Mouse (Mus musculus) left cerebral cortex, postnatal 4 days (tissue): Measurements from ENCODE around the gene Tnrc6b. TPM values are rescaled to one million over a fixed set of nuclear protein-coding genes. Genes with fewer than 3 reads are reported as not detected.
A peak's percentile ranks its signal among the peaks of the same experiment; 100 is the strongest.

Source experiments
- DNase-seq: peaks from one replicate; pipeline ENCODE4 v3.0.0-alpha.2; 2022
- intact Hi-C: fragments of 180-260 bp; cut with DNase I; formaldehyde crosslinking; loops from one replicate; pipeline ENCODE4 v1.15.1; 2025
- total RNA-seq, 2 experiments: library from RNA; stranded (reverse); gene quantifications; 2 replicates each; pipeline ENCODE4 v1.2.3; 2021

Tnrc6b gene
- 100 to 1,000 TPM; 145 to 146 TPM for total RNA-seq

DNA sequence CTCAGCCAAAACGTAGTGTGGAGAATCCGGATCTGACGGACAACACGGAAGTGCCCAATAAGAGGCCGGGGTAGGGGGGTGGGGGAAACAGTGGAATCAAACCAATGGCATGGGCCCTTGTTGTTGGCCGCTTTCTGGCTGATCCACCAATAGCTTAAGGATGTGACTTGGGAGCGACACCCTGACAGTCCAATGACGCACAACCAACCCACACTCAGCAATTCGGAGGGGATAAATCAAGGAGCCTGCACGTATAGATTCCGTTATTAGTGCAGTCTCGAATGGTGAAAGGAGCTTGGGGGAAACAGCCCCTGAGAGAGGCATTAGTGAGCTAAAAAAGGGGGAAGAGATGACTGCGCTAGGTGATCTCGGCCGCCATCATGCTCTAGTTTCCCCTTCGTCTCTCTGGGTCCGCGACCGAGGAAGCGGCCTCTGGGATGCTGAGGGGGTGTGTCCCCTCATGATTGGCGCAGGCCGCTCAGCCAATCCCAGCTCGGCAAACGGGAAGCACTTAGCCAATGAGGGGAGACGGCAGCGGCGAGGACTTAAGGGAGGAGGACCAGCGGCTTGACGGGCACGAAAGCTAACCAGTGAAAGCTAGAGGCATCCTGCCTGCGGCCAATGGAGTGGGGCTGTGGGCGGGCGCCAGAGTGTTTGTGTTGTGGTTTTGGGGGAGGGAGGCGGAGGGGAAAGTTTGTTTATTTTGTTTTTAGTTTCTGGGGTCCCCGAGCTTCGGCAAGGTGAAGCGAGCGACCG is at the start of gene Tnrc6b:
Gene Tnrc6b, plus strand, starts transcription at position 706 of the 756 bp plus-strand sequence.
- intact Hi-C loops = loop anchor here (5.0 kb wide), 1 partner anchor 87 kb away; no protein-coding TSS in a partner anchor
- DNase-seq = peak; percentile 99

DNA sequence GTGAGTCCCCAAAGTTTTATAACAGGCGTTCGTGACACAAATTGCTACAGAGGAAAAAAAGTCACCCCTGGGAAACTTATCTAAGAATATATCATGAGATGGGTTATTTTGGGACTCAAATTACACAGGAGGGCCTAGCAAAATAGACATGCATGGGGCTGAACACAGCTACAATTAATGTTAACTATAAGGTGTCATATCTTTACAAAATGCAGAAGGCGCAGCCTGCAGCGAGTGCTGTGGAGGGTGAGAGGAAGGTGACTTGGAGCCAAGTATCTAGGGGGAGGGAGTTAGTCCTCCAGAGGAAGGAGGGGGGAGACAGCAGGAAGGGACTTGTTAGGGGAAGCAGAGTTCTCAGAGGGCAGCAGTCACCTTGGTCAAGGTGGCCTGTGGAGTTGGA is 46.7 kb upstream of the Tnrc6b start:
- intact Hi-C loops = no loop called here
- no peak for DNase-seq

DNA sequence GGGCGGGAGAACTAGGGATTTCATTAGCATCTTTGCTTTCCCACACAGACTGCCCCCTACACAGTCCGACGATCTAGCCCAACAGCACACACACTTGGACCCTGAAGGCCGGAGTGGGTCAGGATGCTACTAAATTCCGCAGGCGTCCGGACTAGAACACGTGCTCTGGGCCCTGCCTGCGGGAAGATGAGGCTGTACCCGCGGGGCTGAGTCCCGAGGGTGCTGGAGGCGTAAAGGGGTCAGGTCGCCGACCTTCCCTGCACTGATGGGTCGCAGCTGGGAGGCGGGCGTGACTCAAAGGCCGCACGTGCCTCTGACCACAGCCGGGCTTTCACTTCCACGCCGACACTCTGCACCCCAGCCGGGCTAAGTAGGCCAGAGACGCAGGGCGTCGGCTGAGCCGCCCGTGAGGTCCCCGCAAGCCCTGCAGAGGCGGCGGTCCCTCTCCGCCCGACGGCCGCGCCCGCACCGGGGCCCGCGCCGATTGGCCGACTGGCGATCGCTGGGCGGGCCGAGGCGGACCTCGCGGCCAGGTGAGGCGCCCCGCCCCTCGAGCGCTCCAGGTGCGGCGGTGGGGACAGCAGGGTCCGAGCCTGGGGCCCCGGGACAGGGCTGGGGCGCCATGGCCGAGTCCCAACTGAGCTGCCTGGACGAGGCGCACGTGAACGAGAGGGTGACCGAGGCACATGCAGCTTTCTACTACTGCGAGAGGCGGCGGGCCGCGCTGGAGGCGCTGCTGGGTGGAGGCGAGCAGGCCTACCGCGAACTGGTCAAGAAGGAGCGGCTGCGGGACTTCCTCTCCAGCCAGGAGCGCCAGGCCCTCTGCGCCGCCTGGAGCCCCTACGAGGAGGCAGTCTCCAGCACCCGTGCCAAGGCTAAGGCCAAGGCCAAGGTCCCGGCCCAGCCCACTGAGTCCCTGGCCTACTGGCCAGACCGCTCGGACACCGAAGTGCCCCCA is 39.5 kb upstream of the Tnrc6b start, which contains the start of gene Fam83f:
Gene Fam83f, plus strand, starts transcription at position 553 of the 958 bp plus-strand sequence.
- no peak for DNase-seq
- intact Hi-C loops = no loop called here

DNA sequence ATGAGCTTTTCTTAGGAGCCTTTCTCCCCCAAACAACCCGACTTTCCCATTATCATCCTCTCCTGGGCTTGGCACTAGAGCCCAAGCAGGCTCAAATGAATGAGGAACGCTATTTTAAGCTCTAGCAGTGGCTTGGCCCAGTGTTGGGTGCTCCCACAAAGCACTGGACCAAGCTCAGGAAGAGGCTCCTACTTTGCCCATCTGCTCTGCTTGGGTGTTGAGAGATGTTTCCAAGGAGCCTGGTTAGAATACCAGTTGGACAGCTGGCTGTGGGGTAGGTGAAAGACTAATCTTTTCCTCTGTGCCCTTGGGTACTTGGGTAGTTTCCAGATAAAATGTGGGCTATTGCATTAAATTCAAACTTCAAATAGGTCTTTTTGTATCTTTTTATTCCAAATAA is 38.3 kb upstream of the Tnrc6b start:
- DNase-seq = no peak
- intact Hi-C loops = no loop called here

DNA sequence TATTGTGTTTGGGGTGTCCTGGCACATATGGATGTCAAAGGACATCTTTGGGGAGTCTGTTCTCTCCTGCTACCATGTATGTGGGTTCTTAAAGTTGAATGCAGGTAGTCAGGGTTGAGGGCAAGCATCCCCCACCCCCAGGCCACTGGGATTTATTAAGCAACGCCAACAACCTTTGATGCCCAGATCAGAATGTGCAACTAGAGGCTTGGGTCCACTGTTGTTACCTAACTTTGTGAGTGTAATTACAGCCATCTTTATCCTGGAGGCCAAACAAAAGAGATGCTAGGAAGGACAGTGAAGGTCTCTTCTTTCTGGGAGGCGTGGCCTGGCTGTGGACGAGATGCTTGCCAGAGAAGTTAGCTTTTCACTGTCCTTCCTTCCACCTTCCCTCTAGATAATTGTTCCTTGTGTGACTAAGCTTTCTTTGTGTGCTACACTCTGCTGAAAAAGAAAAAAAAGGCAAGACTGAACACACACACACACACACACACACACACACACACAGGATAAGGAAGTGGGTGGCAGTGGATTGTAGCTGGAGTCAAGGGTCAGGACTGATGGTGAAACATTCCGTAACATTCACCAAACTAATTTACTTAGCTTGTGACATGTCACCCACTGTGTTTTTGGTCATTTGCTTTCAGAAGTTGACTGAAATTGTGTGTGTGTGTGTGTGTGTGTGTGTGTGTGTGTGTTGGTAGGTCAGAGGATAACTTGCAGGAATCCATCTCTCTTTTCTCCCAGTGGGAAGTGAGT is 37.6 kb upstream of the Tnrc6b start:
- no peak for DNase-seq
- intact Hi-C loops = no loop called here

DNA sequence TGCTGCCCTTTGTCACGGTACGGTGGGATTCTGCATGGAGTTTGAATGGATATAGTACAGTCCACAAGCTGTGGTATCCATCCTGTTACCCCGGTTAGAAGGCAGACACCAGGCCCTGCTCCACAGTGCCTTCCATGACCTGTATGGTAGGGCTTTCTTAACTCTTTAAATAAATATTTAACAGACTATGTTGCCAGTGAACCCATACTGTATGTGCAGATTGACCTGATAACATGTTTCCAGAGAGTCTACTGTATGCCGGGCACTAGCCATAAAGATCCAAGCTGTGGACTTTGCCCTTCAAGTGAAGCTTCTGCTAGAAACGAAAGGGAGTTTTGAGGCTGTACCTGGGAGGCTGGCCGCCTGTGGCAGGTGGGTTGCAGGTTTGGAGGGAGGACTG is 36.4 kb upstream of the Tnrc6b start:
- intact Hi-C loops = no loop called here
- DNase-seq = no peak

DNA sequence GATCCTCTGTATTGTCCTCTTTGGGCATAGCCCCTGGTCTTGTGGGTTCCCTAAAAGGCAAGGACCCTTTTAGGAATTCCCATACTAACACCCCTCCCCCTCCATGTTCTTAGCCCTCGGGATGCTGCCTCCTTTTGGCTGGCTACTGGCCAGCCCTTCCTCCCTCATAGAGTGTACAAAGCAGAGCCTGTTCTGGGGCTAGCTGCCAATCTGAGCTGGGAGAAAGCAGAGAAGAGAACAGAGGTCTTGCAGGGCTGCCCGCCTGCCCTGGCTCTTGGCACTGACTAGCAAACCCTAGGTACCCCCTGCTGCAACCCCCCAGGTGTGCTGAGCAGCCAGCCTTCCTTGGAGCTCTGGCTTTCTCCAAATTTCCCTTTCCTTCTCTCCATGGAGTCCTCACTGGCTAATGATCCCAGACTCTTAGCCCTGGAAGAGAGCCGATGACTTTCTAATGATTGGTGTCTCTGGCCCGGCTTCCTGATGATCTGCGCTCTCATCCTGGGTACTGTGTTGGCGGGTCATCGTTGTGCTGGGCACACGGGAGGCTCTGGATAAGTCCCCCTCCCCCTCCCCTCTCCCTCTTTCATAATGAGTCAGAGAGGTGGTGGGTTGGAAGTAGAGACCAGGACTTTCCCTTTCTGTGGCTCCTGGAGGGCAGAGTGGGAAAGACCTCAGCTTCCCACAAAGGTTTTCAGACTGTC is 31.4 kb upstream of the Tnrc6b start:
- peak; percentile 83 for DNase-seq
- intact Hi-C loops = no loop called here

DNA sequence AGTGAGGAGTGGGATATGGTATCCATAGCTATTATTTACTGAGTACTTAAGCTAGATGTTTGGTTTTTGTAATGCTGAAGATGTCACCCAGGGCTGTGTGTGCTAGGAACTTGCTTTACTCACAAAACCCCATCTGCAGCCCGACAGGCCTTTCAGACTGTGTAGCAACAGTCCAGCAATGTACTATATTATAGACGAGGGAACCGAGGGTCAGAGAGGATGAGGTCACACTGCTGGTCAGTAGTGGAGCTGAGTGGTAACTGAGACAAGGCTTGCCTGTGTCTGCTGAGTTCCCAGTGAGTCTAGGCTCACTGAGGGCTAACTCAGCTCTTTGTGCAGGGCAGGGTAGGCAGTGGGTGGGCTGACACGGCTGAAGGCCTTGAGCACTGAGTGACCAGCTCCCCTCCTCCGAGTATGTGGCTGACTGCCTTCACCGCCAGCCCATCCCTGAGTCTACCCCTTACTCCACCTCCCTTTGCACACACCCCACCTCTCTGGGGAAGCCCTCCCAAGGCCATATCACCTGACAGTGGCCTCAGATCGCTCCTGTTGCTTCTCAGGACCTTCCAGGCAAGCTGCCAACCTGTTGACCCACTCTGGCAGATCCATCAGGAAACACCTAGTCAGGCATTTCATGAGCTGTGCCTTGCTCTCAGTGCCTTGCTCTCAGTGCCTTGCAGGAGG is 30.6 kb upstream of the Tnrc6b start:
- intact Hi-C loops = no loop called here
- no peak for DNase-seq

DNA sequence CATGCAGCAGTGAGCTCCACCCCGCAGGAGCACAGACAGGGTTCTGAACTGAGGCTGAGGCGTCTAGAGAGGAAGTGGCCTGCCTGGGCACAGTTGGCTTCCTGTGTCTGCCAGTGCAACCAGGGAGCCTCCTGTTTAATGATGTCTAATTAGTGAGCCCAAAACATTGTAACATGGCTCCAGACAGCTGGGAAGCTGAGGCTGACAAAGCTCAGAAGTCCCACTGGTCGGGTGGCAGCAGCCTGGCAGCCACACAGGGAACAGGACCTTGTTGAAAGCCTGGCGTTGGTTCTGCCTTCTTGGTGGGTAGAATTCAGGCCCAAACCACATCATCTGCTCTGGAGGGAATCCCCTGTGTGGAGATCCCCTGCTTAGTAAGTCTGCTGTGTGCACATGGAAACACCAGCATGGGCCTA is 29.6 kb upstream of the Tnrc6b start:
- intact Hi-C loops = no loop called here
- no peak for DNase-seq

DNA sequence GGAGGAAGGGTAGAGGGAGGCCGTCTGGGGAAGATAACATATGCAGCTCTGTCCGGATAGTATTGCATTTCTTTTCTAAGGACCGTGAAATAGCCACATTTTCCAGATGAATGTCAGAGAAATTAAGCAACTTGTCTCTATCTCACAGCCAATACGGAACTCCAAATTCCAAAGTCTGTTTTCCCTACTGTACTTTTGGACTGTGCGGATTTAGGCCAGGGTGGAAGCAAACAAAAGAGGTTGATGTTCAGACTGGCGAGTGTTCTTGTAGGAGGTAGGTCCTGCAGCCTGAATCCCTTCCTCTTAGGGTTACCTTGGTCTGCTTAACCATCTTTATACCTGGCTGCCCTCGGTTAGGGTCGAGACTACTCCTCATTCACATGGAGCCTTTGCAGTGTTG is 28.8 kb upstream of the Tnrc6b start:
- DNase-seq = no peak
- intact Hi-C loops = no loop called here

DNA sequence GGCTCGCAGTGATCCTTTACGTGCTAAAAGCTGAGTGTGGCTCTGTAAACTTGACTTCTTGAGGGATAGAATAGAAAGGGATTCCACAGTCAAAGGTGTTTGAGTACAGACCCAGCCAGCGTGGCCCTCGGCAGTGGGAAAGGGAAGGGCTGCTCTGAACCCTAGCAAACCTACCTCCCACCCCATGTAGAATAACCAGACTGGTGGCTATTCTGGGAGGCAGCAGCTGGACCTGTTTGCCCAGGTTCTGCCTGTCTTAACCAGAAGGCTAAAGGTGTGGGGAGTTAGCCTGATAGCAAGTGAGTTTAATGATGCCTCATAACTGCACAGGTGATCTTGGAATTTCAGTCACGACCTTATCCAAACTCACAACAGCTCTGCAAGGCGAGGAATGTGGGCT is 28.0 kb upstream of the Tnrc6b start:
- no peak for DNase-seq
- intact Hi-C loops = no loop called here

DNA sequence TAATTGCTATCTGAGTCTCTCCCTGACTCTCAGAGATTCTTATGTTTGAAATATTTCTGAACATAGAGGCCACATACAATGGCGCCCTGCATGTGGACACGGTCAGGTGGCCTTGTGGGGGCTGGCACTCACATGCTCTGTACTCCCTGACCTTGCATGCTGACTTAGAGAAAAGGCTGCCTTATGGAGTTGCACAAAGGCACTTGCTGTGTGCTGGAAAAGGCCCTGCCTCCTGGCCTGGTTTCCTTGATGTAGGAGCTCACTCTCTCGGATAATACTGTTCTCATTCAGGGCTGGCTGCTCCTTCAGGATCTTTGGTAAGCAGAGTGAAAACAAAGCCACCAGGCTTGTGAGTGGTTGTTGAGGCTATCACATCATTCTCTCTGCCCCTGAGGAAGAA is 27.1 kb upstream of the Tnrc6b start:
- intact Hi-C loops = no loop called here
- DNase-seq = no peak

DNA sequence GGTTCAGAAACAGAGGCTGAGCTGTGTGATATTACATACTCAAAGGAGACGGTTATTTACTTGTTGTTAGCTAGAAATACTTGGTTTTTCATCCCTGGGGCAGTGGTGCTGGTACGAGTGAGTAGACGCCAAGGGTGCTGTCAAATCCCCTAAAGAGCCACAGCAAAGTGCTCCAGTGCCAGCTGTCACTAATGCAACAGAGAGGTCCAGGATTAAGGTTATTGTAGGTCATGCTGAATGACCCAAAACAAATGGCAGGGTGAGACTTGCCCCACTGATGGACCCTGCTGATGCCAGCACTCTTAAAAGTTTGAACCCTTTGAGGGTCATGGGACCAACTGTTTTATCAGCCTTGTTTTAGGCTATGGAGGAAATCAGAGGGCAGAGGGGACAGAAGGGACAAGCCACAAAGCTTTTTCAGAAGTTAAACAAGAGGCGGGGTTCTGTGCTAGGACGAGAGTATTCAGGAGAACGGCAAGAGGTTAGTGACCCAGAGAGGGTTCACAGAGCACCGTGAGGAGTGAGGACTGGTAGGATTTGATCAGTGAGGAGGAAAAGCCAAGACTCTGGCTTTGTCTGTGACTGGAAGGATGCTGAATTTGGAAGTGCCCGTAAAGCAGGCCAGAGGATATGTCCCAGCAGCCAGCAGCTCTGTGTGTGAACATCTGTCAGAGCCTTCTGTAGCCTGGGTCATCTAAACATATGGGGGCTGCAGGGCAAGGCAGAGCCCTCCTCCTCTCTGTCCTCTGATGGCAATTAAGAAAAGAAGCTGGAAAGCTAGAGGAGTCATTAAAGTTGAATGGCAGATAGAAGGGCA is 26.1 kb upstream of the Tnrc6b start:
- intact Hi-C loops = no loop called here
- DNase-seq = no peak

DNA sequence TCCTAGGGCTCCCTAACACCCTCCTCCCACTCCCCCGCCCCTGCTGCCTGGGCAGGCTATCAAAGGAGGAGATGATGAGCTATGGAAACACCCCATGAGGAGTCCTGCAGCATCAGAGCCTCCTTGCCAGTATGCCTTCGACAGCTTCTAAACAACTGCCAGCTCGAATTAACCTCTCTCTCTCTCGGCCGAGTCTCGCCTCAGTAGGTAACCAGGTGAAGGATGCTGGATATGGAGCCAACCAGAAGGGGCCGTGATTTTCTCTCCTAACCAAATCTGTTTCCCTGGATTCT is 25.6 kb upstream of the Tnrc6b start:
- intact Hi-C loops = no loop called here
- peak; percentile 55 for DNase-seq

DNA sequence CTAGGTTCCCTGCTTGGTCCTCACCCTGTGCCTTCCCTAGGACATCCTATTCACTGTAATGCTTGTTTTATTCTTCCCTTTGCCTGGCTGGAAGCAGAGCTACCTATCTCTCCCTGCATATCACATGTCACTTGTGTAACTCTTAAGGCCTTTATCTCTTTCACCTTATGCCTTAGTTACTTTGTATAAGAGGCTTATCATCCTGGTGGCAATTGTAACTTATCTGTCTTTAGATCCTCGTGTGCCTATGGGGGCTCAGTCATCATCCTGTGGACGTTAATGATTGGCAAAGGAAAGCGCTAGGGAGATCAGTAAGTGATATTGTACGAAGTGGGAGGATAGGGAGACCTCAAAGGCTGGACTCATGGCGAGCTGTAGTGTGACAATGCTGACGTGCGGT is 22.6 kb upstream of the Tnrc6b start:
- intact Hi-C loops = no loop called here
- DNase-seq = no peak

DNA sequence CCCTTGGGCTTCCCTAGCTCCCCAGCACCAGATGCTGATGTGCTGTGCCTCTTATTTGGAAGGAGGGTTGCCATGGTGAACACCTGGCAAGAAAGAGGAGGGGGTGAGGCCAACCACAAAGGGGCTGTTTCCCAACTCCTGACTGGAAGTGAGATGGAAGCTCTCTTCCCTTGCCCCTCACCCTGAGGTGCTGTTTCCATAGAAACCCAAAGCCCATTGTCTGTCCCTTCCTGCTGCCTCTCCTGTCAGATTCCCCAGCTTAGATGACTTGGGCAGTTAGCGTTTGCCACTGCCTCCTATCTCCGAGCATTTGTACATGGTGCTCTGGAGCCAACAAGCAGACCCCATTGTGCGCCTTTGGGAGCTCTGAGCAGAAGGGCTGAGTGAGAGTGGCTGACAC is 17.6 kb upstream of the Tnrc6b start:
- no peak for DNase-seq
- intact Hi-C loops = loop anchor here (5.0 kb wide), 1 partner anchor 51 kb away; no protein-coding TSS in a partner anchor

DNA sequence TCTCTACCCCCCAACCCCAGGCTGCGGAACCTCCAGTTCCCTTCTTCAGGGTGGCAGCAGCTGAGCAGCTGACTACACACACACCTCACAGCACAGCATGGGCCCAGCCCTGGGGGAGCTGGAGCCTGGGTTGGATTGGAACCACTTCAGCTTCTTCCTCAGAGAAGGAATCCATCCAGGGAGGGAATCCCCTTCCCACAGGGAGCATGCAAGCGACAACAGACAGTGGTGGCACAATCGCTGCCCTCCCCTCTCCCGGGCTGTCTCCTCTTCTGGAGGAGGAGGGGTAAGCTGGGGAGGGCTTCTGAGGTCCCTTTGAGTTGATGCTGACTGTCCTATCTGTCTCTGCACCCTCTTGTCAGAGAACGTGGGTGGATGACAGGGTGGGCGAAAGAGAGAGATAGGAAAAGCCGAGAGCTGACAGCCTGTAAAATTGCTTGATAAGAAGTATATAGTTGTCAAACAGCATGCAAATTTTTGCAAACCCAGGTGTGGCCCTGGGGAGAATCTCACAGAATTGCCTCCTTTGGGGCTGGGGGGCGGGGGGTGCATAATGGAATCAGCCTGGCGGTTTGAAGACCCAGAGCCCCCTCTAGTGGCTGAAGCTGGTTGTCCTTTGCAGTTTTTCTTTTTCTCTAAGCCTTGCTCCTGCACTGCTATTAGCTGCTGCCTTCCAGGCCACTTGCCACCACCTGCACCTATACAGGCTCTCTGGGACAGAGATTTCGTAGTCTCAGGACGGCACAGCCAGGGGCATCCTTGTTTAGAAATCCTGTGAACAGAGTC is 16.8 kb upstream of the Tnrc6b start:
- peak; percentile 74 for DNase-seq
- intact Hi-C loops = loop anchor here (5.0 kb wide), 1 partner anchor 52 kb away; no protein-coding TSS in a partner anchor

DNA sequence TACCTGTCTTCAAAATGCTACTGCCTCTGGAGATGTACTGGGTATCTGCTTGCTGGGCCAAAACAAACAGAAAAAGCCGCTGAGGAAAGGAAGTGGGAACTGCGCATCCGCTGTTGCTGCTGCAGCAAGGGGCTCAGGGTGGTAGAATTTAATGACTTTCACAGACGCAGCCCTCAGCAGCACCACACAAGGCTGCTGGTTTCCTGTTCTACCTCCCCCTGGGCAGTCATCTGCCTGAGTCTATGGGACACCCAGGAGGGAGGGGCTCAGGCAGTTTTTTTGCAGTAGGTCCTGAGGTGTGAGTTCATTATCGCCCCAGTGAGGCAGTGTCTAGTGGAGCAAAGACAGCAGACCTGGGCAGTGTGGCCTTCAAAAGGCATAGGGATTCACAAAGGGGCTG is 13.5 kb upstream of the Tnrc6b start:
- no peak for DNase-seq
- intact Hi-C loops = no loop called here
